ENCODE assay signal across 23 mouse cellular contexts in the genomic region with DNA sequence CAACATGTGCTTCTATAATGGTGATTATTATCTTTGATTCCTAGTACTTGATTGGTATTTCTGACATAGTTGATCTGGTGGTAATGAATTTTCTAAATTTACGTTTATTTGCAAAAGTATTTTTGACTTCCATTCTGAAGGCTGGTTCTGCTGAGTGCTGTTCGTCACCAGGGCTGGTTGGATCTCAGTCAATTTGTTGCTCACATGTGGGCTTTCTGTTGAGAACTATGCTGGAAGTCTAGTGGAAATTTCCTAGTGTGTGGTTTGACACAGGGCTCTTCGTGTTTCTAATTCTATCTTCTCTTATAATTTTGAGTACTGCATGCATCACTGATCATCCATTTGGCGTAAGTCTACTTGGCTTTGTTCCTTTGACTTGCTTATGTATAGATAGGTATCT.
DNase-seq lines count a peak whose midpoint lies in the region; ATAC-seq and TF ChIP-seq lines count a peak whose summit lies in the region.
"Had no signal": no experiment of that assay in that cellular context is flagged by ENCODE, and none has a peak within 500 bp of the region (broad histone marks: within the 10 kb centered on the region; RNA-seq: fewer than 3 reads in every experiment).

No protein-coding gene starts in this region.

- no peak overlapping the region for H3K9ac ChIP-seq in liver, postnatal 0 days (replicated peaks)
- H3K9ac ChIP-seq: embryonic facial prominence, embryonic 13.5 days; forebrain, embryonic 12.5 days; forebrain, embryonic 15.5 days; hindbrain, embryonic 12.5 days; hindbrain, embryonic 15.5 days had no signal

- WGBS in liver, postnatal 0 days (ENCODE audit: insufficient replicate concordance): 69% methylated on average over 4 of the region's 4 CpGs

- no peak overlapping the region for H3K27ac ChIP-seq in liver, postnatal 0 days (ENCODE audit: low read depth)
- H3K27ac ChIP-seq: embryonic facial prominence, embryonic 10.5 days; embryonic facial prominence, embryonic 13.5 days; forebrain, embryonic 12.5 days; forebrain, embryonic 15.5 days; gastrocnemius, adult 2 months; hindbrain, embryonic 12.5 days; hindbrain, embryonic 15.5 days had no signal

- H3K4me2 ChIP-seq in liver, postnatal 0 days (ENCODE audit: low read depth, low read length): no peak overlapping the region
- H3K4me2 ChIP-seq: embryonic facial prominence, embryonic 13.5 days; forebrain, embryonic 12.5 days; forebrain, embryonic 15.5 days; heart, embryonic 11.5 days; hindbrain, embryonic 12.5 days; hindbrain, embryonic 15.5 days had no signal

- H3K27me3 ChIP-seq in liver, postnatal 0 days (ENCODE audit: insufficient read depth, low read length): no peaks in the 10 kb centered on the region
- H3K27me3 ChIP-seq: embryonic facial prominence, embryonic 13.5 days; forebrain, embryonic 12.5 days; forebrain, embryonic 15.5 days; hindbrain, embryonic 12.5 days; hindbrain, embryonic 15.5 days had no signal

- TF ChIP-seq CTCF in liver, postnatal 0 days (IDR thresholded peaks at IDR 0.05; ENCODE audit: low read depth): no peak

- H3K4me1 ChIP-seq in liver, postnatal 0 days (ENCODE audit: insufficient read depth): no peaks in the 10 kb centered on the region
- H3K4me1 ChIP-seq: embryonic facial prominence, embryonic 10.5 days; embryonic facial prominence, embryonic 13.5 days; forebrain, embryonic 12.5 days; forebrain, embryonic 15.5 days; hindbrain, embryonic 12.5 days; hindbrain, embryonic 15.5 days had no signal

- TF ChIP-seq EP300 in liver, postnatal 0 days (IDR thresholded peaks at IDR 0.05; ENCODE audit: low read depth): no peak

- H3K9me3 ChIP-seq in liver, postnatal 0 days (ENCODE audit: low read length): no peaks in the 10 kb centered on the region
- H3K9me3 ChIP-seq: embryonic facial prominence, embryonic 10.5 days; embryonic facial prominence, embryonic 13.5 days; forebrain, embryonic 12.5 days; forebrain, embryonic 15.5 days; hindbrain, embryonic 12.5 days; hindbrain, embryonic 15.5 days had no signal

- no peak for DNase-seq in cerebellum, postnatal 4 days (ENCODE audit: low spot score in 2 of 2)
- peak; percentile 11 to 12 for DNase-seq in cerebellum, postnatal 25 days
- DNase-seq in cerebellum, adult 9-11 months: no peak
- peak; percentile 25 to 70 for DNase-seq in layer of hippocampus, adult 18-20 months (ENCODE audit: low spot score in 2 of 2)
- no peak for DNase-seq in layer of hippocampus, adult 9-10 months (ENCODE audit: low spot score)
- peak; percentile 58 for DNase-seq in brain, adult 2 months (ENCODE audit: low read depth, low spot score)
- DNase-seq in liver, postnatal 0 days: no peak
- DNase-seq: adrenal gland, adult 8-10 months; adrenal gland, postnatal 25 days; embryo, embryonic 11 days; gastrocnemius, adult 2 months; gastrocnemius, postnatal 14 days; heart, adult 11 months had no signal

- ATAC-seq in cerebellum, adult (ENCODE audit: insufficient number of reproducible peaks, low FRiP score, low TSS enrichment): peak; percentile 58; the same call in 1 of the 2 replicates
- no peak for ATAC-seq in liver, postnatal 0 days
- ATAC-seq: activated CD4-positive, CD25-positive, alpha-beta regulatory T cell, adult 4 months; forebrain, embryonic 15.5 days had no signal

- no peaks in the 10 kb centered on the region for H3K36me3 ChIP-seq in liver, postnatal 0 days (replicated peaks; ENCODE audit: insufficient read depth, low read length)
- H3K36me3 ChIP-seq: embryonic facial prominence, embryonic 10.5 days; embryonic facial prominence, embryonic 13.5 days; forebrain, embryonic 12.5 days; forebrain, embryonic 15.5 days; hindbrain, embryonic 12.5 days; hindbrain, embryonic 15.5 days had no signal

- no peak overlapping the region for H3K4me3 ChIP-seq in liver, postnatal 0 days (ENCODE audit: low read depth, low read length)
- H3K4me3 ChIP-seq: embryonic facial prominence, embryonic 10.5 days; embryonic facial prominence, embryonic 13.5 days; erythroblast, embryonic 14.5 days; forebrain, embryonic 12.5 days; forebrain, embryonic 15.5 days; gastrocnemius, adult 2 months; hindbrain, embryonic 12.5 days; hindbrain, embryonic 15.5 days had no signal

Comparison
In these comparisons a context has a peak if more than half of its experiments do, and no peak if none do; other contexts are left out.
1. DNase-seq: peak in cerebellum, postnatal 25 days (2 of 2), layer of hippocampus, adult 18-20 months (2 of 2) and brain, adult 2 months (single experiment); none in cerebellum, postnatal 4 days (0 of 2), cerebellum, adult 9-11 months (single experiment), layer of hippocampus, adult 9-10 months (single experiment) and liver, postnatal 0 days (single experiment).